Mouse (Mus musculus): ENCODE measurements around the gene Usp35.

- TF ChIP-seq CTCF (IDR thresholded peaks at IDR 0.05; ENCODE audit: control insufficient read depth, insufficient read depth, low read length) (no peak), POLR2A (IDR thresholded peaks at IDR 0.05; ENCODE audit: borderline replicate concordance, control insufficient read depth, low read depth, low read length) (no peak)
Observed at GRCm38 (mm10) chr7:97309461-97310340, 22.1 kb downstream of the Usp35 start.
